Mouse (Mus musculus) lung, postnatal 0 days (tissue): ENCODE results near the gene Sap30l.

Experiments used
- CTCF ChIP-seq: IDR thresholded peaks from 2 replicates; pipeline ENCODE4 v1.5.1; 2016; ENCODE audit warnings: antibody characterized with exemption, mild to moderate bottlenecking
- EP300 ChIP-seq: IDR thresholded peaks from 2 replicates; pipeline ENCODE4 v1.6.1; 2016; ENCODE audit warnings: antibody characterized with exemption, mild to moderate bottlenecking, control low read depth

DNA sequence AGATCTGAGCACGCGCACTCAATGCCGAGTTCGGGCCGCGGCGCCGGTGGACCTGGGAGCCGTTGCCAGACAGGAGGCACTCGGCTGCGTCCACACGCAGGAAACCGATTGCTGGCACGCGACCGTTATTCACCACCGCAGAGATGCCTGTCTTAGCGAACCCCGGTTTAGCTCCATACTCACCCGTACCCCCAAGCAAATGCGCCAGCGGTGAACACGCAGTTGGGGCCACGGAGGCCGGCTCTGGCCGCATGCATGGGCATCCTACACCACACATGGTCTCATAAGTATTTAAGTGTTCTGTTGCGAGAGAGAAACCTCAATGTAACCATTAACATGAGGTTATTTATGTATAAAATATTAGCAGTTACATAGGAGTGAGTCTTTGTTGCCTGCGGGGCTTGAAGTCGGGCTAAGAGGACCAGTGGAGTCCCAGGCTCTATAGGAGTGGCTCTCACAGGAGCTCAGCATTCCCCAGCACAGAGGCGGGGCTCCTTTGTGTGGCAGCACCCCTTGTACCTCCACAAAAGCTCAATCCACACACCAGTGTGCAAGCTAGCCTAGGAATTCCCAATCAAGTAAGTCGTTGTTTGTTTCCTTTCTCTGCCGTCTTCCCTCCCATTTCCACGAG is 26.6 kb downstream of the Sap30l start:
- TF ChIP-seq CTCF (no peak), EP300 (no peak)
